Mouse (Mus musculus): ENCODE results near the gene Fam89b. TPM values are rescaled to one million over a fixed set of nuclear protein-coding genes. Genes with fewer than 3 reads are reported as not detected.

Gene Fam89b
- polyA plus RNA-seq, 1 experiment from 2014 or later, result 91.8 TPM

GRCm38 (mm10) chr19:5685861-5686260 lies 43.6 kb downstream of the Fam89b start:
- no peak for DNase-seq (ENCODE audit: low spot score)

GRCm38 (mm10) chr19:5685431-5685830 lies 44.0 kb downstream of the Fam89b start:
- no peak for DNase-seq (ENCODE audit: low spot score)

- no peak for DNase-seq (ENCODE audit: low spot score)
Observed at GRCm38 (mm10) chr19:5684985-5685384, 44.5 kb downstream of the Fam89b start.

GRCm38 (mm10) chr19:5684236-5684635 lies 45.2 kb downstream of the Fam89b start:
- DNase-seq (ENCODE audit: low spot score), result no peak

GRCm38 (mm10) chr19:5680432-5680831 lies 49.0 kb downstream of the Fam89b start:
- DNase-seq (ENCODE audit: low spot score), result no peak

Small RNAs within 50 kb of the gene (microRNA-seq; reads per million reads assigned to microRNA genes)
- gene Mir6987 (ENCODE audit: borderline number of aligned reads), result not detected

Other genes with a start within 250 kb of the Fam89b start
- 58.6 and 63.5 TPM in 2 replicates for gene Mus81, start 241.3 kb downstream of the Fam89b start, polyA plus RNA-seq (2015; fragmentation: Nextera tagmentation; extraction: Ambion mirVana)
- gene Cfl1, start 239.2 kb downstream of the Fam89b start, polyA plus RNA-seq (2015; fragmentation: Nextera tagmentation; extraction: Ambion mirVana), result 3,590 and 4,042 TPM in 2 replicates
- gene 1700020D05Rik, start 225.9 kb downstream of the Fam89b start, polyA plus RNA-seq (2015; fragmentation: Nextera tagmentation; extraction: Ambion mirVana), result 0.13 and 0.44 TPM in 2 replicates
- gene Snx32, start 219.1 kb downstream of the Fam89b start, polyA plus RNA-seq (2015; fragmentation: Nextera tagmentation; extraction: Ambion mirVana), result 9.9 and 10.8 TPM in 2 replicates
- gene Ovol1, start 169.0 kb downstream of the Fam89b start, polyA plus RNA-seq (2015; fragmentation: Nextera tagmentation; extraction: Ambion mirVana), result 1.9 TPM in 2 replicates
- gene Ap5b1, start 161.6 kb downstream of the Fam89b start, polyA plus RNA-seq (2015; fragmentation: Nextera tagmentation; extraction: Ambion mirVana), result 8.9 and 9.8 TPM in 2 replicates
- 127 and 157 TPM in 2 replicates for gene Rnaseh2c, start 127.8 kb downstream of the Fam89b start, polyA plus RNA-seq (2015; fragmentation: Nextera tagmentation; extraction: Ambion mirVana)
- gene Kat5, start 119.4 kb downstream of the Fam89b start, polyA plus RNA-seq (2015; fragmentation: Nextera tagmentation; extraction: Ambion mirVana), result 65.3 and 73.8 TPM in 2 replicates
- gene Rela, start 92.2 kb downstream of the Fam89b start, polyA plus RNA-seq (2015; fragmentation: Nextera tagmentation; extraction: Ambion mirVana), result 50.0 and 56.2 TPM in 2 replicates
- gene Sipa1, start 65.9 kb downstream of the Fam89b start, polyA plus RNA-seq (2015; fragmentation: Nextera tagmentation; extraction: Ambion mirVana), result 37.4 and 39.2 TPM in 2 replicates
- gene Map3k11, start 40.9 kb downstream of the Fam89b start, polyA plus RNA-seq (2015; fragmentation: Nextera tagmentation; extraction: Ambion mirVana), result 25.7 and 29.2 TPM in 2 replicates
- gene Pcnx3, start 40.7 kb downstream of the Fam89b start, polyA plus RNA-seq (2015; fragmentation: Nextera tagmentation; extraction: Ambion mirVana), result 13.7 and 19.4 TPM in 2 replicates
- gene Kcnk7, start 25.3 kb downstream of the Fam89b start, polyA plus RNA-seq (2015; fragmentation: Nextera tagmentation; extraction: Ambion mirVana), result 0.32 and 0.74 TPM in 2 replicates
- 17.6 TPM in 2 replicates for gene Ehbp1l1, start 3.3 kb downstream of the Fam89b start, polyA plus RNA-seq (2015; fragmentation: Nextera tagmentation; extraction: Ambion mirVana)
- gene Ltbp3, start 11.3 kb upstream of the Fam89b start, polyA plus RNA-seq (2015; fragmentation: Nextera tagmentation; extraction: Ambion mirVana), result 9.7 and 10.2 TPM in 2 replicates
- gene Scyl1, start 41.8 kb upstream of the Fam89b start, polyA plus RNA-seq (2015; fragmentation: Nextera tagmentation; extraction: Ambion mirVana), result 38.0 and 40.9 TPM in 2 replicates
- 72.4 and 75.2 TPM in 2 replicates for gene Frmd8, start 145.6 kb upstream of the Fam89b start, polyA plus RNA-seq (2015; fragmentation: Nextera tagmentation; extraction: Ambion mirVana)
- 11.4 and 14.6 TPM in 2 replicates for gene Slc25a45, start 148.2 kb upstream of the Fam89b start, polyA plus RNA-seq (2015; fragmentation: Nextera tagmentation; extraction: Ambion mirVana)
- 3.3 and 4.1 TPM in 2 replicates for gene Tigd3, start 164.5 kb upstream of the Fam89b start, polyA plus RNA-seq (2015; fragmentation: Nextera tagmentation; extraction: Ambion mirVana)
- gene Dpf2, start 183.4 kb upstream of the Fam89b start, polyA plus RNA-seq (2015; fragmentation: Nextera tagmentation; extraction: Ambion mirVana), result 104 and 116 TPM in 2 replicates
- 5.2 and 6.7 TPM in 2 replicates for gene Cdc42ep2, start 195.2 kb upstream of the Fam89b start, polyA plus RNA-seq (2015; fragmentation: Nextera tagmentation; extraction: Ambion mirVana)
- gene Pola2, start 234.5 kb upstream of the Fam89b start, polyA plus RNA-seq (2015; fragmentation: Nextera tagmentation; extraction: Ambion mirVana), result 61.4 and 71.4 TPM in 2 replicates

All from thymus, postnatal 0 days (tissue).